In genomic region chr9:20607100-20607974, GRCm38 (mm10) we compare ENCODE assay signal across 8 mouse cellular contexts. TPM values are rescaled to one million over a fixed set of nuclear protein-coding genes. Genes with fewer than 3 reads are reported as not detected.
DNase-seq lines count a peak whose midpoint lies in the region; ATAC-seq and TF ChIP-seq lines count a peak whose summit lies in the region.

No protein-coding gene starts in this region.

- H3K27me3 ChIP-seq in hindbrain, embryonic 10.5 days (ENCODE audit: insufficient read depth, poor library complexity, severe bottlenecking) = no peaks in the 10 kb centered on the region
- H3K27me3 ChIP-seq in lung, postnatal 0 days (replicated peaks; ENCODE audit: insufficient read depth, low read length) = no peaks in the 10 kb centered on the region

- peak overlapping the region; percentile 83 for H3K4me3 ChIP-seq in hindbrain, embryonic 10.5 days
- peak overlapping the region; percentile 73 for H3K4me3 ChIP-seq in lung, postnatal 0 days (ENCODE audit: low read depth, low read length)

- under 1% methylated on average over 57 of the region's 57 CpGs for WGBS in hindbrain, embryonic 10.5 days
- WGBS in lung, postnatal 0 days = under 1% methylated on average over 57 of the region's 57 CpGs

- H3K4me1 ChIP-seq in hindbrain, embryonic 10.5 days (replicated peaks) = peaks cover 9% of the 10 kb centered on the region
- H3K4me1 ChIP-seq in lung, postnatal 0 days (ENCODE audit: insufficient read depth, low read depth, low read length) = no peaks in the 10 kb centered on the region

- peak overlapping the region; percentile 71 for H3K4me2 ChIP-seq in lung, postnatal 0 days (replicated peaks; ENCODE audit: low read depth, low read length)

- peak; percentile 89 for DNase-seq in MN1 (ENCODE audit: low spot score)
- peak; percentile 88 for DNase-seq in cerebellum, adult 9-10 months
- peak; percentile 92 for DNase-seq in hindbrain, embryonic 10.5 days (ENCODE audit: low spot score)
- DNase-seq in layer of hippocampus, adult 9-11 months = peak; percentile 91
- peak; percentile 96 for DNase-seq in lung, postnatal 0 days (ENCODE audit: low spot score)
- peak; percentile 76 for DNase-seq in ovary, postnatal 14 days (ENCODE audit: low spot score)
- peak; percentile 85 for DNase-seq in thymus, postnatal 14 days

- H3K36me3 ChIP-seq in hindbrain, embryonic 10.5 days = peaks cover 17% of the 10 kb centered on the region
- H3K36me3 ChIP-seq in lung, postnatal 0 days (ENCODE audit: insufficient read depth, low read length) = no peaks in the 10 kb centered on the region

- peak overlapping the region; percentile 87 for H3K9ac ChIP-seq in lung, postnatal 0 days (replicated peaks; ENCODE audit: low read depth)

- ATAC-seq in frontal cortex, adult (ENCODE audit: low TSS enrichment) = peak; percentile 96
- ATAC-seq in lung, postnatal 0 days = peak; percentile 95

- TF ChIP-seq CTCF in lung, postnatal 0 days (IDR thresholded peaks at IDR 0.05) = no peak

- peaks cover 4% of the 10 kb centered on the region; the same call in 1 of the 2 replicates for H3K9me3 ChIP-seq in hindbrain, embryonic 10.5 days
- H3K9me3 ChIP-seq in lung, postnatal 0 days (ENCODE audit: low read length) = no peaks in the 10 kb centered on the region; the same call in 1 of the 2 replicates

- no peak for TF ChIP-seq EP300 in lung, postnatal 0 days (IDR thresholded peaks at IDR 0.05)

- peak overlapping the region; percentile 99 for H3K27ac ChIP-seq in hindbrain, embryonic 10.5 days
- H3K27ac ChIP-seq in lung, postnatal 0 days (ENCODE audit: low read length) = peak overlapping the region; percentile 99

RNA-seq across cellular contexts. Expression of gene Zfp846, which starts 26.2 kb away (rescaled TPM):
- polyA plus RNA-seq in hindbrain, embryonic 10.5 days (2016; fragmentation: Nextera tagmentation; extraction: Ambion mirVana) = 17.8 and 20.0 TPM in 2 replicates
- polyA plus RNA-seq in lung, postnatal 0 days (2015; fragmentation: Nextera tagmentation; extraction: Ambion mirVana) = 10.9 and 12.2 TPM in 2 replicates

RNA-seq across cellular contexts. Expression of gene Ubl5, which starts 35.3 kb away (rescaled TPM):
- polyA plus RNA-seq in hindbrain, embryonic 10.5 days (2016; fragmentation: Nextera tagmentation; extraction: Ambion mirVana) = 393 and 437 TPM in 2 replicates
- 394 and 396 TPM in 2 replicates for polyA plus RNA-seq in lung, postnatal 0 days (2015; fragmentation: Nextera tagmentation; extraction: Ambion mirVana)

RNA-seq across cellular contexts. Expression of gene Fbxl12, which starts 37.2 kb away (rescaled TPM):
- 21.5 and 21.9 TPM in 2 replicates for polyA plus RNA-seq in hindbrain, embryonic 10.5 days (2016; fragmentation: Nextera tagmentation; extraction: Ambion mirVana)
- 18.2 and 19.2 TPM in 2 replicates for polyA plus RNA-seq in lung, postnatal 0 days (2015; fragmentation: Nextera tagmentation; extraction: Ambion mirVana)

RNA-seq across cellular contexts. Expression of gene Pin1, which starts 44.6 kb away (rescaled TPM):
- 83.7 and 88.6 TPM in 2 replicates for polyA plus RNA-seq in hindbrain, embryonic 10.5 days (2016; fragmentation: Nextera tagmentation; extraction: Ambion mirVana)
- polyA plus RNA-seq in lung, postnatal 0 days (2015; fragmentation: Nextera tagmentation; extraction: Ambion mirVana) = 30.1 and 32.9 TPM in 2 replicates

Comparison
In these comparisons a context has a peak if more than half of its experiments do, and no peak if none do; other contexts are left out.
1. Peak in every context shown above with its lines: DNase-seq, ATAC-seq, H3K4me3 ChIP-seq and H3K27ac ChIP-seq.